Mouse (Mus musculus) neural tube, embryonic 12.5 days (tissue): ENCODE measurements around the gene Acp5. TPM values are rescaled to one million over a fixed set of nuclear protein-coding genes. Genes with fewer than 3 reads are reported as not detected.

Experiments used
- ATAC-seq: fragments of 200-750 bp; cut with Nextera tagmentation; 2 replicates; pipeline ENCODE4 v1.8.0; 2017; ENCODE audit warnings: low read depth, mild to moderate bottlenecking, moderate TSS enrichment, moderate library complexity; ENCODE audit not compliant: low FRiP score
- H3K27ac ChIP-seq: fragments of 300-500 bp; sonication (generic); 2 replicates; pipeline ENCODE4 v1.5.1; 2016
- H3K27me3 ChIP-seq: fragments of 300-500 bp; sonication (generic); replicated peaks from 2 replicates; pipeline ENCODE4 v1.6.1; 2016; ENCODE audit warnings: mild to moderate bottlenecking
- H3K36me3 ChIP-seq: fragments of 300-500 bp; sonication (generic); 2 replicates; pipeline ENCODE4 v1.6.1; 2016; ENCODE audit warnings: mild to moderate bottlenecking
- H3K4me1 ChIP-seq: fragments of 300-500 bp; sonication (generic); 2 replicates; pipeline ENCODE4 v1.6.1; 2016
- H3K4me2 ChIP-seq: fragments of 300-500 bp; sonication (generic); replicated peaks from 2 replicates; pipeline ENCODE4 v1.6.1; 2016; ENCODE audit warnings: mild to moderate bottlenecking
- H3K4me3 ChIP-seq: fragments of 300-500 bp; sonication (generic); 2 replicates; pipeline ENCODE4 v1.5.1; 2016
- H3K9ac ChIP-seq: fragments of 300-500 bp; sonication (generic); 2 replicates; pipeline ENCODE4 v1.6.1; 2016; ENCODE audit warnings: mild to moderate bottlenecking
- H3K9me3 ChIP-seq: fragments of 300-500 bp; sonication (generic); 2 replicates; pipeline ENCODE4 v1.6.1; 2016; ENCODE audit warnings: mild to moderate bottlenecking
- WGBS: fragments of 180-500 bp; shearing (Covaris S2); methylation state at CpG from one replicate; pipeline ENCODE4 v1.1.7; 2016; 5-methylcytosine and 5-hydroxymethylcytosine counted together
- polyA plus RNA-seq: library from polyadenylated mRNA; unstranded; fragments of >200 nt; fragmentation: Nextera tagmentation; extraction: Ambion mirVana; gene quantifications from 2 replicates; pipeline ENCODE4 v1.2.1, GENCODE M21; 2016

The Acp5 gene
- polyA plus RNA-seq, 1 experiment from 2014 or later, result 5.2 TPM

GRCm38 (mm10) chr9:22136765-22137547 lies 1.4 kb upstream of the Acp5 start:
- Histone ChIP-seq H3K9me3 (no peaks in the 10 kb centered on the region), H3K4me1 (peaks cover 12% of the 10 kb centered on the region), H3K4me2 (peak overlapping the region; percentile 41), H3K27me3 (peaks cover 19% of the 10 kb centered on the region), H3K36me3 (no peaks in the 10 kb centered on the region), H3K27ac (no peak overlapping the region), H3K4me3 (no peak overlapping the region; the same call in 1 of the 2 replicates), H3K9ac (no peak overlapping the region)
- WGBS, result 5% methylated on average over 23 of the region's 23 CpGs
- ATAC-seq, result peak; percentile 54; the same call in 1 of the 2 replicates

DNA sequence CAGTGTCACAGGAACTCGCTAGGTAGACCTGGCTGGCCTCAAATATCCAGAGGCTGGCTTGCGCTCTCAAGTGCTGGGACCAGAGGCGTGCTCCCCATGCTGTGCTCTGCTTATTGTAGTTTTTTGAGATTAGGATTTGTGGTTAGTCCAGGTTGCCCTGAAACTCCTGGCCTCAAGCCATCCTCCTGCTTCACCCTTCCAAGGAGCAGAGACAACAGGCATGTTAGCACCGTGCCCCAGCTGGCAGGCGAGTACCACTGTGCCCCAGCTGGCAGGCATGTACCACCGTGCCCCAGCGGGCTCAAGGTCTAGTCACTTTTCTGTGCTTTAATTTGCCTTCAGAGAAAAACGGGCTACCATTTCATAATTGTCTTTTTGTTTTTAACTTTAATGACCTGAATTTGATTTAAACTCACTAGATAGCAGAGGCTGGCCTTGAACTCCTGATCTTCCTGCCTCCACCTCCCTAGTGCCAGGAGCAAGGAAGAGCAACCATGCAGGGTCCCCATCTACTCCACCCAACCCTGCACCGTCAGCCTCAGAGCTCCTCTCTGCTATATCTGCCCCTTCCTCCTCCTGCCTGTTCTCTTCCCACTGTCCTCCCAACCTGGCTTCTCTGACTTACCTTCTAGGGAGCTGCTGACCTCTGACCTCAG lies 395 bp downstream of the Acp5 start:
- no peaks in the 10 kb centered on the region for H3K36me3 ChIP-seq
- H3K27ac ChIP-seq, result no peak overlapping the region
- 77% methylated on average over 9 of the region's 9 CpGs for WGBS
- no peak for ATAC-seq
- no peak overlapping the region for H3K9ac ChIP-seq
- H3K4me2 ChIP-seq, result no peak overlapping the region
- H3K4me3 ChIP-seq, result no peak overlapping the region
- H3K27me3 ChIP-seq, result peaks cover 32% of the 10 kb centered on the region
- no peaks in the 10 kb centered on the region for H3K9me3 ChIP-seq
- H3K4me1 ChIP-seq, result peaks cover 17% of the 10 kb centered on the region

GRCm38 (mm10) chr9:22134246-22134890 lies 1.1 kb downstream of the Acp5 start:
- peaks cover 32% of the 10 kb centered on the region for H3K27me3 ChIP-seq
- no peak overlapping the region for H3K4me3 ChIP-seq
- H3K4me2 ChIP-seq, result no peak overlapping the region
- peaks cover 17% of the 10 kb centered on the region for H3K4me1 ChIP-seq
- H3K9me3 ChIP-seq, result no peaks in the 10 kb centered on the region
- H3K9ac ChIP-seq, result no peak overlapping the region
- ATAC-seq, result no peak
- WGBS, result 87% methylated on average over 7 of the region's 7 CpGs
- no peak overlapping the region for H3K27ac ChIP-seq
- H3K36me3 ChIP-seq, result no peaks in the 10 kb centered on the region

DNA sequence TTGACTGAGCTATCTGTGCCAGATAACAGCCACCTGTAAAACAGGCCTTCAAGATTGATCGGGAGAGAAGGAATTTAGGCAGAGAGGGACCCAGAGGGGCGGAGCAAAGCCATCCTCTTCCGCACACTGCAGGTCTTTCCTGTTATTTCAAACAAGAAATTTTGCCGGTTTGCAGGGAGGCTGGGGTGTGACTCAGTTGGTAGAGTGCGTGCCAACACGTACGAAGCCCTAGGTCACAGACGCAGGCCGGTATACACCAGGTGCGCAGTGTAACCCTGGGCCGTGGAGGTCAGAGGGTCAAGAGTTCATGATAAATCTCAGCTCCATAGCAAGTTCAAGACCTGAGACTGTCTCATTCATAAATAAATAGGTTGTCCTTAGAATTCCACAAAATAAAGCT lies 3.3 kb downstream of the Acp5 start:
- Histone ChIP-seq H3K4me1 (peaks cover 13% of the 10 kb centered on the region; the same call in 1 of the 2 replicates), H3K9me3 (no peaks in the 10 kb centered on the region), H3K4me3 (no peak overlapping the region), H3K27me3 (peaks cover 35% of the 10 kb centered on the region), H3K27ac (no peak overlapping the region), H3K36me3 (no peaks in the 10 kb centered on the region), H3K9ac (no peak overlapping the region), H3K4me2 (peak overlapping the region; percentile 50)
- ATAC-seq, result no peak
- 49% methylated on average over 11 of the region's 11 CpGs for WGBS

DNA sequence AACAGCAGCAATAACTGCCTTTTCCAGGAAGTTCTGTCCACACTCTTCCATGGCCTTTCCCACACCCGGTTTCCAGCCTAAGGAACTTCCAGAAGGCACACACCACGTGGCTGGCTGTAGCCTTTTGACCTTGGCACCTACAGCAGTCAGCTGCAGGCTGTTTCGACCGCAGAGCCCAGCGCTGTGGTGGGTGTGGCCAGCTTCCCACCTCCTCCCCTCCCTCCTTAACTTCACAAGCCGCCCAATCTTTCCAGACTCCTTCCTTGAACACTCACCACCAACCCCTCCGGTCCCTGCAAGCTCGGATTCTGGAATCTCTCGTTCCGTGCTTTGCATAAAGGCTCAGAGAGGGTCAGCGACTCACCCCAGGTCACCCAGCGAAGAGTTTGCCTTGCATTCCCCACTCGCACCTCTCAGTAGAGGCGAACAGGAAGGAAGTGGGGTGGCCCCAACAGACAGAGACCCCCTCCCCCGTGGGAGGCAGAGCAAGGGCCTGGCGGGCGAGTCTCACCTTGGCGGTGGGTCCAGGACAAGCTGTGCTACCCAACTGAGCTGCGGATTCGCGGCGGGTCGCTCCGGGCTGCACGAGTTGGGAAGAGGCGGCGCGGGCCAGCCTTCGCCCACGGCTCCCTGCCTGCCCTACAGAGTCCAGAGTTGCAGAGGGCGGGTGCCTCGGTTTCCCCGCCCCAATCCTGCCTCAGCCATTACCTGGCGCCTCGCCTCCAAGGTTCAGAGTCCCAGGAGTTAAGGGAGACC lies 4.1 kb downstream of the Acp5 start:
- Histone ChIP-seq H3K9me3 (no peaks in the 10 kb centered on the region), H3K27ac (no peak overlapping the region), H3K36me3 (no peaks in the 10 kb centered on the region), H3K4me2 (peak overlapping the region; percentile 50), H3K27me3 (peaks cover 30% of the 10 kb centered on the region), H3K9ac (0 out of 2 replicates have a peak overlapping the region, but pooled peaks have one; percentile 42), H3K4me3 (peak overlapping the region; percentile 11; the same call in 1 of the 2 replicates), H3K4me1 (peaks cover 6% of the 10 kb centered on the region; the same call in 1 of the 2 replicates)
- no peak for ATAC-seq
- 2% methylated on average over 35 of the region's 35 CpGs for WGBS

DNA sequence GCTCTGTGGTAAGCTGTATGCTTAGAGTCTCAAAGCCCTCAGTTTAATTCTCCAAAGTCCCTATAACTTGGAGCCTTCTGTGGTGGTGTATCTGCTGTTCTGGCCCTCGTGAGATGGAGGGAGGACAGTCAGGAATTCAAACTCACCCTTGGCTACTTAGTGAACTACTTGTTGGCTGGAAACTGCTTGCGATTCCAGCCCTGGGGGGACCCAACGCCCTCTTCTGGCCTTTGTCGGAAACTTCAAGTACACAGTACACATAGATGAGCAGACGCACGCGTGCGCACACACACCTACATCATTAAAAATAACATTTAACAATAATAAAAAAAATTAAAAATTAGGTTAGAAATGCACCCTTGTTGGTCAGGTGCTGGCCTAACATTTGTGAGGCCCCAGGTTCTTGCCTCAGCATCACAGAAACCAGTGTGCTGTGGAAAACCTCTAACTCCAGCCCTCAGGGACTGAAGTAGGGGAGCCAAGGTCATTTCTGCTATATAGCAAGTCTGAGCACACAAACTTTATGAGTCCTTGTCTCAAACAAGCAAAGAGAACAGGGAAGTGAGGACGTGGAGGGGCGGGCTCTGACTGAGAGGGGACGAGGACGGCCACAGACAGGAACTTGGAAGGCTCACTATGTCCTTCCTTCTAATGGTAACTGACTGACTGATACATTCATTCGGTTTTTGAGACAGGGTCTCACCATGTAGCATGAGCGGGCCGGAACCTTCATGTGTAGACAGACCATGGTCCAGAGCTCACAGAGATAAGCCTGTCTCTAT lies 10.1 kb downstream of the Acp5 start:
- no peak for ATAC-seq
- Histone ChIP-seq H3K27ac (no peak overlapping the region), H3K9ac (no peak overlapping the region), H3K27me3 (peaks cover 6% of the 10 kb centered on the region; the same call in 1 of the 2 replicates), H3K4me3 (no peak overlapping the region), H3K4me2 (no peak overlapping the region), H3K4me1 (no peaks in the 10 kb centered on the region), H3K36me3 (no peaks in the 10 kb centered on the region), H3K9me3 (no peaks in the 10 kb centered on the region)
- WGBS, result 87% methylated on average over 15 of the region's 15 CpGs

- 87% methylated on average over 3 of the region's 3 CpGs for WGBS
- ATAC-seq, result no peak
- no peaks in the 10 kb centered on the region for H3K36me3 ChIP-seq
- H3K9me3 ChIP-seq, result no peaks in the 10 kb centered on the region
- H3K27me3 ChIP-seq, result 0 out of 2 replicates have a peak, but pooled peaks cover 2% of the 10 kb centered on the region
- H3K27ac ChIP-seq, result no peak overlapping the region
- H3K9ac ChIP-seq, result no peak overlapping the region
- no peaks in the 10 kb centered on the region for H3K4me1 ChIP-seq
- H3K4me3 ChIP-seq, result no peak overlapping the region
- no peak overlapping the region for H3K4me2 ChIP-seq
These were observed 11.3 kb downstream of the Acp5 start for GRCm38 (mm10) chr9:22124169-22124568.

DNA sequence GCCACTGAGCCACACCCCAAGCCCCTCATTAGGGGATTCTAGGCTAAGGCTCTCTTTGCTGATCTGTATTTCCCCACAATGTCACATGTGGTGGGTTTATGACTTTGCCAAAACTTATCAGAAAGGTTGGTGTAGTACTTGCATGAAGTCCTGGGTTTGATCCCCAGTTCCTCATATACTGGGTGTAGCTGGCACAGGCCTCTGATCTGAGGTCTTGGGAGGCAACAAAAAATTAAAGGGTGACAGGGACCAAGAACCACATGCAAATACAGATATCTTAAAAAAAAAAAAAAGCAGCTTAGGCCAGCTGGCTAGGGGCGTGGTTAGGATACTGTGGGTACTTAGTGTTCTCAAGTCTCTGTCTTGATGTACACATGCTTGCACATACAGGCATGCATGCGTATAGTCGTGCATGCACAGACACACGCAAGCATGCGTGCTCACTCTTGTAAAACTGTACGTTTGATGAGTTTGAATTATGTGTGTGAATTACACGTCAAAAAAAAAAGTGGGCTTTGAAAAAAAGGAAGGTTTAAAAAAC lies 12.4 kb downstream of the Acp5 start:
- H3K36me3 ChIP-seq, result no peaks in the 10 kb centered on the region
- ATAC-seq, result no peak
- H3K27ac ChIP-seq, result no peak overlapping the region
- H3K9ac ChIP-seq, result no peak overlapping the region
- no peaks in the 10 kb centered on the region for H3K9me3 ChIP-seq
- no peak overlapping the region for H3K4me2 ChIP-seq
- H3K4me1 ChIP-seq, result no peaks in the 10 kb centered on the region
- WGBS, result 90% methylated on average over 7 of the region's 7 CpGs
- H3K4me3 ChIP-seq, result no peak overlapping the region
- no peaks in the 10 kb centered on the region for H3K27me3 ChIP-seq

DNA sequence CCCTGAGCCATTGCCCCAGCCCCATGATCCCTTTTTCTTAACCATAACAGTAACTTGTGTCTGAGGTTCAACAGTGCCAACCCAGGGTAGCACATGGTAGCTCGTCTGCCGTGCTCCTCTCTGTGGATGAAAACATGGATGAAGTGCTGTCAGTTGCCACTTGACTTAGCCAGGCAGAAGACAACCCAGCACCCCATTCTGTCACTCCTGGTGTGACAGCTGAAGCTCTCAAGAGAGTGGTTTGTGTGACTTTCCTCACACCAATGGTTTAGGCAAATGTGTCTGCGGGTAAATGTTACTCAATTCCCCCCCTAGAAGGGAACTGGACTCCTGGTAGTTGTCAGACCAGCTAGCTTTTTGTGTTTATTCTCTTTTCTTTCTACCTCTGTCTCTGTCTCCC lies 13.5 kb downstream of the Acp5 start:
- no peak overlapping the region for H3K4me3 ChIP-seq
- no peaks in the 10 kb centered on the region for H3K27me3 ChIP-seq
- no peak overlapping the region for H3K4me2 ChIP-seq
- no peak for ATAC-seq
- H3K9me3 ChIP-seq, result no peaks in the 10 kb centered on the region
- no peak overlapping the region for H3K9ac ChIP-seq
- no peaks in the 10 kb centered on the region for H3K4me1 ChIP-seq
- 81% methylated on average over 3 of the region's 3 CpGs for WGBS
- no peaks in the 10 kb centered on the region for H3K36me3 ChIP-seq
- H3K27ac ChIP-seq, result no peak overlapping the region

DNA sequence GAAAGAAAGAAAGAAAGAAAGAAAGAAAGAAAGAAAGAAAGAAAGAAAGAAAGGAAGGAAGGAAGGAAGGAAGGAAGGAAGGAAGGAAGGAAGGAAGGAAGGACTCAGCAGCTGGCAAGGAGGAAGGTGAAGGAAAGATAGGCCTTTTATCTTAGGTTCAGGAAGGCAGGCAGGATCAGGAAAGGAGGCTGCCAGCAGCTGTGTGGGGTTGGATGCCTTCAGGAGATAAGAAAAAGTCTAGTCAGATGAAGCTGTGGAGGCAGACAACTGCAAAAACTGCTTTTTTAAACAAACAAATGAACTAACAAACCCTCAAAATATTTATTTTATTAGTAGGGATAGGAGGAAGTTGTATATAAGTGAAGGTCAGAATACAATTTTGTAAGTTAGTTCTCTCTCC lies 14.0 kb downstream of the Acp5 start:
- no peak overlapping the region for H3K4me3 ChIP-seq
- H3K36me3 ChIP-seq, result no peaks in the 10 kb centered on the region
- no peak overlapping the region for H3K4me2 ChIP-seq
- H3K9me3 ChIP-seq, result no peaks in the 10 kb centered on the region
- no peak overlapping the region for H3K9ac ChIP-seq
- no peak overlapping the region for H3K27ac ChIP-seq
- no peaks in the 10 kb centered on the region for H3K4me1 ChIP-seq
- ATAC-seq, result no peak
- no peaks in the 10 kb centered on the region for H3K27me3 ChIP-seq

- no peak overlapping the region for H3K4me3 ChIP-seq
- WGBS, result 95% methylated on average over 4 of the region's 4 CpGs
- no peaks in the 10 kb centered on the region for H3K27me3 ChIP-seq
- H3K9me3 ChIP-seq, result no peaks in the 10 kb centered on the region
- no peaks in the 10 kb centered on the region for H3K36me3 ChIP-seq
- H3K27ac ChIP-seq, result no peak overlapping the region
- H3K4me2 ChIP-seq, result no peak overlapping the region
- peaks cover 10% of the 10 kb centered on the region for H3K4me1 ChIP-seq
- ATAC-seq, result no peak
- H3K9ac ChIP-seq, result no peak overlapping the region
These were observed 16.0 kb downstream of the Acp5 start for GRCm38 (mm10) chr9:22119543-22119942.
